Mouse (Mus musculus): Measurements from ENCODE around the gene Cyp3a13.
"Not testable (repeated sequence)": the region's sequence is repeated elsewhere in the genome, so short reads cannot be mapped to it uniquely, and the experiment has no call there.

Gene Cyp3a13

DNA sequence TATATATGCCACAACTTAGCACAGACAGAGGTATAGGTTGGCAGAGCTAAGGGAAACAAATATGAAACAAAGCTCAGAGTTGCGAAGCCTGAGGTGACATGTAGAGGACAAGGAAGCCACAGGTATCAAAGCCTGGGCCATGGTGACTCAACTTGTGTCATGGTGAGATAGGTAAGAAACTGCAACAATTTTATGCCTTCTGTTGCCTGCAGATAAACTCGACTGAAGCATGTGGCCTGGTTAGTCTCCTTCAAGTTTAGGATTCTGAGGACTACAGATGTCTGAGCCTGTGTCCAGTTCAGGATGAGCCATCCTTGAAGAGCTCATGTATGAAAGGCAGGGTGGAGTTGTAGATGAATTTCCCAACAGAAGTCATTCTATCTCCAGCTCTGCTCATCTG is 46.4 kb downstream of the Cyp3a13 start:
- in situ Hi-C loops (cut with MboI, MseI), result loop anchor here (5.0 kb wide), 1 partner anchor 73 kb away; no protein-coding TSS in a partner anchor

DNA sequence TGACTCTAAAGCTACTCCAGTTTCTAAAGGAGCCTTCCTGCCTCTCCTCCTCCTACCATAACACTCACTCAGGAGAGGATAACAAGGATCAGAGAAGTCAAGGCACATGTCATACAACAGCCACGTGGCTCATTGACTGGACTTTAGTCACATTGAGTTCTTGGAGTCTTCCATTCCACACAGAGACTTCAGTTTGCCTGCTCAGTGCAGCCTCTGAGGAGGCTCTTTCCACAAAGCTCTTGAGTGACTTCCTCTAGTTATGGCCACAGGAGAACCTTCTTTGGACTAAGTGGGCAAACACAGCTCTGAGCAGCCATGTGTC is 49.1 kb downstream of the Cyp3a13 start:
- in situ Hi-C loops (cut with MboI, MseI), result not testable (repeated sequence)

DNA sequence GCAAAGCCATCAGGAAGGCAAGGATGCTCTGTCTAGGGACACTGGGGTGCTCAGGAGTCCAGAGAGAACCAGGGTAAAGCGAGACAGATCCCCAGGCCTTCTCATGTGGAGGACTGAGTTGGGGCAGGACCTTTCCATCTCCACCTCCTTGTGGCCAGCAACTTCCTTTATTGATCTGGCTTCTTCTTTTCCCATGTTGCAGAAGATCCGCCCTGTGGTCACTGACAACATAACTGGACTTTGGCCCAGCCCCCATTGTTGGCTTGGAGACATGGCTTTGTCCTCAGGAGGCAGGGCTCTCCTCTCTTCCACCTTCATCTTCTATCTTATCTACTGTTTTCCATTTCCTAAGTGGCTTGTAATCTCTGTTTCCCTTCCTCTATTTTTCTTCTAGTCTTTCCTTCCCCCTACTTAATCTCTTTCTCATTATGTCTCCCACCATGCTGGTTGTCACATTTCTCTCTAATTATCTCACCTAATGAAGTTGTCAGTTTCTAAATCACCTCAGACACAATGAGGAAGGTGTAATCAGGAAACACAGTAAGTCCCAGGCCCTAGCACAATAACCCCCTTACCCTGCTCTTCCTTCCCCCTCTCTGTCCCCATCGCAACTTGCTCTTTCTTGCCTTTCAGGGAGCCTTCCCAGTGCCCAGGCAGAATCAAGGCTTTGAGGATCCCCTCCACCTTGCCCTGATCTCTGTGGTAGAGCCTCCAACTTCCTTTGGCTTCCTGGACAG is 49.6 kb downstream of the Cyp3a13 start, which contains the start of gene Pilrb2:
TSS of gene Pilrb2 (minus strand) at position 172 of the 737 bp plus-strand sequence.
- in situ Hi-C loops (cut with MboI, MseI), result not testable (repeated sequence)

DNA sequence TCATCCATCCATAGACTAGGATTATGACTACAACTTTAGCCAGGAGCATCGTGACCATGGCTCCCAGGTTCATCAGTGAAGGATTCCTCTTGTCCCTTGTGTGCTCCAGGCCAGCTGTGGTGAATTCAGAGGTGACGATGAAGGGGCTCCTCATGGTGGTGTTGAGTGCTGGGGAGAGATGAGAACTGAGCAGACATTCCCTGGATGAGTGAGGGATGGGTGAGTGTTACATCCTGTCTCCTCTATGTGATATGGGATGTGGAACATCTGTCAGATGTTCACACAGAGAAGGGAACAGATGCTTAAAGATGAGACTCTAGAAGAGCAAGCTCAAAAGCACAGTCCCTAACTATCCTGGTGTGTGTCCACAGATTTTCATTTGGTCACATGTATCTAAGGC is 52.8 kb downstream of the Cyp3a13 start:
- in situ Hi-C loops (cut with MboI, MseI), result not testable (repeated sequence)

DNA sequence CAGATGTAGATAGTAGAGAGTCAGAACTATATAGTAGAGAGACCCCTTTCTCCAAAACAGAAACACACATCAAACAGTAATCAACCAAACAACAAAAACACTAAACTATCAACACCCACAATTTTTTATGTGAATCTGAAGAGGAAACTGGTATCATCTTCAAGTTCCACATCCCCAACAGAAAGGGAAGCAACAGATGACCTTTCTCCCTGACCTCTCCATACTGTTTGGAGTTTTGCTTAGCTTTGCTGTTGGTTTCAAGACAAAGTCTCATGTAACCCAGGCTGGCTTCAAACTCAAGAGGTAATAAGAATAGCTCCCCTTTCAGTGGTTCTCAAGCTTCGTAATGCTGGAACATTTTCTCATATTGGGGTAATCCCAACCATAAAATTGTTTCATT is 57.4 kb downstream of the Cyp3a13 start:
- in situ Hi-C loops (cut with MboI, MseI), result not testable (repeated sequence)

DNA sequence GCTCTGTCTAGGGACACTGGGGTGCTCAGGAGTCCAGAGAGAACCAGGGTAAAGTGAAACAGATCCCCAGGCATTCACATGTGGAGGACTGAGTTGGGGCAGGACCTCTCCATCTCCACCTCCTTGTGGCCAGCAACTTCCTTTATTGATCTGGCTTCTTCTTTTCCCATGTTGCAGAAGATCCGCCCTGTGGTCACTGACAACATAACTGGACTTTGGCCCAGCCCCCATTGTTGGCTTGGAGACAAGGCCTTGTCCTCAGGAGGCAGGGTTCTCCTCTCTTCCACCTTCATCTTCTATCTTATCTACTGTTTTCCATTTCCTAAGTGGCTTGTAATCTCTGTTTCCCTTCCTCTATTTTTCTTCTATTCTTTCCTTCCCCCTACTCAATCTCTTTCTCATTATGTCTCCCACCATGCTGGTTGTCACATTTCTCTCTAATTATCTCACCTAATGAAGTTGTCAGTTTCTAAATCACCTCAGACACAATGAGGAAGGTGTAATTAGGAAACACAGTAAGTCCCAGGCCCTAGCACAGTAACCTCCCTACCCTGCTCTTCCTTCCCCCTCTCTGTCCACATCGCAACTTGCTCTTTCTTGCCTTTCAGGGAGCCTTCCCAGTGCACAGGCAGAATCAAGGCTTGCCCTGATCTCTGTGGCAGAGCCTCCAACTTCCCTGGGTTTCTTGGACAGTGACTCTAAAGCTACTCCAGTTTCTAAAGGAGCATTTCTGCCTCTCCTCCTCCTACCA is 63.3 kb downstream of the Cyp3a13 start, which contains the start of gene Pilrb1:
TSS of gene Pilrb1 (minus strand) at position 147 of the 751 bp plus-strand sequence.
- in situ Hi-C loops (cut with MboI, MseI), result not testable (repeated sequence)

DNA sequence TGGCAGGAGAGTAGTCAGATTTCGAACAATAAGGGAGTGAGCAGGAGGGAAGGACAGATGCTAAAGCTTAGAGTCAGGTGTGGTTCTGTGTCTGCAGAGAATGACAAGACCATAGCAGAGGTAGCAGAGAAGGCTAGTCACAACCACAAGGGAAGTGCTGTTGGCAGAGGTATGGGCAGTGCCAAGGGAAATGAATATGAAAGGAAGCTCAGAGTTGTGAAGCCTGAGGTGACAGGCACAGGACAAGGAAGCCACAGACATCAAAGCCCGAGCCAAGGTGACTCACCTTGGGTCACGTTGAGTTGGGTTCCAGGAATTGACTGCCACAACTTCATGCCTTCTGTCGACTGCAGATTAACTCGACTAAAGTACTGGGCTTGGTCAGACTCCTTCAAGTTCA is 64.5 kb downstream of the Cyp3a13 start:
- in situ Hi-C loops (cut with MboI, MseI), result not testable (repeated sequence)

DNA sequence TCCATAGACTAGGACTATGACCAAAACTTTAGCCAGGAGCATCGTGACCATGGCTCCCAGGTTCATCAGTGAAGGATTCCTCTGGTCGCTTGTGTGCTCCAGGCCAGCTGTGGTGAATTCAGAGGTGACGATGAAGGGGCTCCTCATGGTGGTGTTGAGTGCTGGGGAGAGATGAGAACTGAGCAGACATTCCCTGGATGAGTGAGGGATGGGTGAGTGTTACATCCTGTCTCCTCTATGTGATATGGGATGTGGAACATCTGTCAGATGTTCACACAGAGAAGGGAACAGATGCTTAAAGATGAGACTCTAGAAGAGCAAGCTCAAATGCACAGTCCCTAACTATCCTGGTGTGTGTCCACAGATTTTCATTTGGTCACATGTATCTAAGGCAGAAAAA is 66.5 kb downstream of the Cyp3a13 start:
- in situ Hi-C loops (cut with MboI, MseI), result not testable (repeated sequence)

DNA sequence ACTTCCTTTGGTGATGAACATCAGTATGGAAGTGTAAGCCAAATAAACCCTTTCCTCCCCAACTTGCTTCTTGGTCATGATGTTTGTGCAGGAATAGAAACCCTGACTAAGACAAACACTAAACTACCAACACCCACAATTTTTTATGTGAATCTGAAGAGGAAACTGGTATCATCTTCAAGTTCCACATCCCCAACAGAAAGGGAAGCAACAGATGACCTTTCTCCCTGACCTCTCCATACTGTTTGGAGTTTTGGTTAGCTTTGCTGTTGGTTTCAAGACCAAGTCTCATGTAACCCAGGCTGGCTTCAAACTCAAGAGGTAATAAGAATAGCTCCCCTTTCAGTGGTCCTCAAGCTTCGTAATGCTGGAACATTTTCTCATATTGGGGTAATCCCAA is 71.1 kb downstream of the Cyp3a13 start:
- in situ Hi-C loops (cut with MboI, MseI), result not testable (repeated sequence)
